Mouse (Mus musculus): ENCODE results near the gene Znrd1. TPM values are rescaled to one million over a fixed set of nuclear protein-coding genes. Genes with fewer than 3 reads are reported as not detected.

The Znrd1 gene
- polyA plus RNA-seq, 1 experiment from 2014 or later = 19.3 TPM

DNA sequence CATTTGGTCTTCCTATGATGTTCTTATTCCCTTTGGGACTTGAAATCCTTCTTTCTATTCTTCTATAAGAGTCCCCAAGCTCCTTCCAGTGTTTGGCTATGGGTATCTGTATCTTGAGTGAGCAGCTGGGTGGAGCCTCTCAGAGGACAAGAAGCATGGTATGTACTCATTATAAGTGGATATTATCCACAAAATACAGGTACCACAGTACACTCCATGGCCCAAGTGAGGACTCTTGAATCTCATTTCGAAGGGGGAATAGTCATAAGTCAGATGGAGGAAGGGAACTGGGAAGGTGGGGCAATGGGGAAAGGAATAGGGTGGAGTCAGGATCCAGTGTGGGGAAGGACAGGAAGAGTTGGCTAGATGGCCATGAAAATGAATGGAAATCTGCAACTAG is 5.3 kb downstream of the Znrd1 start:
- no peak overlapping the region for H3K4me2 ChIP-seq (ENCODE audit: low read depth, low read length)
- H3K4me1 ChIP-seq (ENCODE audit: insufficient read depth) = peaks cover 12% of the 10 kb centered on the region
- peaks cover 19% of the 10 kb centered on the region for H3K36me3 ChIP-seq (replicated peaks; ENCODE audit: insufficient read depth, low read length)
- no peak overlapping the region for H3K9ac ChIP-seq (replicated peaks)
- WGBS (ENCODE audit: insufficient replicate concordance) = 80% methylated on average over 1 of the region's 1 CpGs
- ATAC-seq = no peak
- DNase-seq = no peak
- no peaks in the 10 kb centered on the region for H3K27me3 ChIP-seq (ENCODE audit: insufficient read depth, low read length)
- H3K4me3 ChIP-seq (ENCODE audit: low read depth, low read length) = no peak overlapping the region
- no peaks in the 10 kb centered on the region for H3K9me3 ChIP-seq (ENCODE audit: low read length)
- H3K27ac ChIP-seq (ENCODE audit: low read depth) = no peak overlapping the region
- no peak for TF ChIP-seq EP300 (IDR thresholded peaks at IDR 0.05; ENCODE audit: low read depth)
- TF ChIP-seq CTCF (IDR thresholded peaks at IDR 0.05; ENCODE audit: low read depth) = no peak

- H3K9ac ChIP-seq (replicated peaks) = no peak overlapping the region
- H3K4me1 ChIP-seq (ENCODE audit: insufficient read depth) = peaks cover 9% of the 10 kb centered on the region
- H3K27me3 ChIP-seq (ENCODE audit: insufficient read depth, low read length) = no peaks in the 10 kb centered on the region
- no peak overlapping the region for H3K27ac ChIP-seq (ENCODE audit: low read depth)
- ATAC-seq (no peak), DNase-seq (no peak)
- no peak for TF ChIP-seq EP300 (IDR thresholded peaks at IDR 0.05; ENCODE audit: low read depth)
- TF ChIP-seq CTCF (IDR thresholded peaks at IDR 0.05; ENCODE audit: low read depth) = no peak
- H3K9me3 ChIP-seq (ENCODE audit: low read length) = no peaks in the 10 kb centered on the region
- 83% methylated on average over 2 of the region's 2 CpGs for WGBS (ENCODE audit: insufficient replicate concordance)
- no peak overlapping the region for H3K4me2 ChIP-seq (ENCODE audit: low read depth, low read length)
- no peak overlapping the region for H3K4me3 ChIP-seq (ENCODE audit: low read depth, low read length)
- H3K36me3 ChIP-seq (replicated peaks; ENCODE audit: insufficient read depth, low read length) = peaks cover 19% of the 10 kb centered on the region
These were observed 5.7 kb downstream of the Znrd1 start for GRCm38 (mm10) chr17:36952631-36953030.

DNA sequence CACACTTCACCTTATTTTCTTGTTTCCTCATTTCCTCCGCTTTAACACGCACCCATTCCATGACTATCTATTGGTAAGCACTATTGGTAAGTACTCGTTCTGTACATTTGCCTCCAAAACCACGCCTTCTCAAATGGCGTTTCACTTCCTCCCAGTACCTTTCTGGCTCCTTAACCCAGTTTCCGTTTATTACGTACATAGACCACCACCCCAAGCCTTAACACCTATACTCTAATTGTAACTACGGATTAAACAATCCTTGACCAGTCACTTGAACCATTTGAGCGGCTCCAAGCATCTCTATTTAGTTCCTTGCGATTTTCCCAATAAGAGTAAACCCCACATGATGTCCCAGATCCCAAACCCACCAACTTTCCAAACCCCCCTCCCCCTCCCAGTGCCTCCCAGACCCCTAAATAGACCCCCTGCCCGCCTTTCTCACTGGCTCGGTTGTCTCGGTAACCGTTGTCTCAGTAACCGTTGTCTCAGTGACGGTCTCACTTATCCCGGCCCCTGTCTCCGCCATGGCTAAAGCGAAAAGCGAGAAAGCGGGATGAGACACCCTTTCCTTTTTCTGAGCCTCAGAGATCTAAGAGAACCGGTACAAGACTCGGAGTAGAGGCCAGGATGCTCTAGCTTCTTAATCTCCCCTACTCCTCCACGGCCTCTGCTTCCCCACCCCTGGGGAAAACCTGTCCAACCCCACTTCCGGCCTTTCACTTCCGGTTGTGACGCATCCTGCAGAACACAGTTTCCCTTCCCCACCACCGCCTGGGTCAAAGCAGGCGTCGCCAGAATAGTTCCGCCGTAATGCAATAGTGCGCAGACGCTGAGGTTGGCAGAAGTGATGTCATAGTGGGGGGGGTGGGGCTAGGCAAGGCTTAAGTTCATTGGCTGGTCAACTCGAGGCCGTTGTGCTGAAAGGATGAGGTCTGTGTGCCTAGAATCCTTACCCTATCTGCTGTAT is 7.1 kb downstream of the Znrd1 start, which contains the start of gene Ppp1r11:
Ppp1r11 (minus strand) TSS at position 761 of the 967 bp plus-strand sequence.
- peaks cover 13% of the 10 kb centered on the region for H3K27me3 ChIP-seq (ENCODE audit: insufficient read depth, low read length)
- H3K4me1 ChIP-seq (ENCODE audit: insufficient read depth) = peaks cover 13% of the 10 kb centered on the region
- TF ChIP-seq EP300 (IDR thresholded peaks at IDR 0.05; ENCODE audit: low read depth) (peak; percentile 61), CTCF (IDR thresholded peaks at IDR 0.05; ENCODE audit: low read depth) (no peak)
- H3K27ac ChIP-seq (ENCODE audit: low read depth) = peak within 1 kb of the TSS; percentile 82
- peak within 1 kb of the TSS; percentile 83 for H3K4me2 ChIP-seq (ENCODE audit: low read depth, low read length)
- ATAC-seq (peak; percentile 99), DNase-seq (peak; percentile 95)
- WGBS (ENCODE audit: insufficient replicate concordance) = 1% methylated on average over 36 of the region's 36 CpGs
- peak within 1 kb of the TSS; percentile 81 for H3K4me3 ChIP-seq (ENCODE audit: low read depth, low read length)
- no peaks in the 10 kb centered on the region for H3K9me3 ChIP-seq (ENCODE audit: low read length)
- H3K9ac ChIP-seq (replicated peaks) = peak within 1 kb of the TSS; percentile 72
- peaks cover 16% of the 10 kb centered on the region for H3K36me3 ChIP-seq (replicated peaks; ENCODE audit: insufficient read depth, low read length)

- DNase-seq (no peak), ATAC-seq (no peak)
- Histone ChIP-seq H3K4me1 (ENCODE audit: insufficient read depth) (peaks cover 13% of the 10 kb centered on the region), H3K27ac (ENCODE audit: low read depth) (no peak overlapping the region), H3K9ac (replicated peaks) (no peak overlapping the region), H3K4me2 (ENCODE audit: low read depth, low read length) (no peak overlapping the region), H3K36me3 (replicated peaks; ENCODE audit: insufficient read depth, low read length) (peaks cover 12% of the 10 kb centered on the region), H3K9me3 (ENCODE audit: low read length) (no peaks in the 10 kb centered on the region), H3K27me3 (ENCODE audit: insufficient read depth, low read length) (peaks cover 31% of the 10 kb centered on the region), H3K4me3 (ENCODE audit: low read depth, low read length) (no peak overlapping the region)
- TF ChIP-seq EP300 (IDR thresholded peaks at IDR 0.05; ENCODE audit: low read depth) (no peak), CTCF (IDR thresholded peaks at IDR 0.05; ENCODE audit: low read depth) (no peak)
- 92% methylated on average over 8 of the region's 8 CpGs for WGBS (ENCODE audit: insufficient replicate concordance)
These were observed 9.1 kb downstream of the Znrd1 start for GRCm38 (mm10) chr17:36949265-36949664.

DNA sequence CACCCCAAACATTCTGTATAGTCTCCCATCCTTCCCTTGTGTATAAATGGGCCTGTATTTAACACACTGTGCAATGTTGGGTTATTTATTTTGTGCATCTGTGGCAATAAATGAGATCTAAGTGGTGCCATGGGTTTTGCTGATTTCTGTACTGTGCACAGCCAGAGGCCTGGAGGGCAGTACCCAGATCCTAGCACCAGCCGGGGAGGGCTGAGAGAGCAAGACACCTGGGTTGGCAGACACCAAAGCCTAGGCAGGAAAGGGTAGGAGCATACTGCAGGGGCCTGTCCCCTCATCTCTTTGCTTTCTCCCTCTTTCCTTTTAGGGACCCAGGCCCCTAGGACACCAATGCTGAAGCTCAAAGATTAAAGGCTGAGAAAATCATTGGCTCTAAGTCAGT is 10.1 kb downstream of the Znrd1 start:
- H3K27ac ChIP-seq (ENCODE audit: low read depth) = no peak overlapping the region
- H3K9ac ChIP-seq (replicated peaks) = no peak overlapping the region
- peaks cover 41% of the 10 kb centered on the region for H3K27me3 ChIP-seq (ENCODE audit: insufficient read depth, low read length)
- peaks cover 12% of the 10 kb centered on the region for H3K36me3 ChIP-seq (replicated peaks; ENCODE audit: insufficient read depth, low read length)
- peaks cover 13% of the 10 kb centered on the region for H3K4me1 ChIP-seq (ENCODE audit: insufficient read depth)
- no peaks in the 10 kb centered on the region for H3K9me3 ChIP-seq (ENCODE audit: low read length)
- WGBS (ENCODE audit: insufficient replicate concordance) = 94% methylated on average over 1 of the region's 1 CpGs
- no peak for TF ChIP-seq CTCF (IDR thresholded peaks at IDR 0.05; ENCODE audit: low read depth)
- TF ChIP-seq EP300 (IDR thresholded peaks at IDR 0.05; ENCODE audit: low read depth) = no peak
- ATAC-seq (no peak), DNase-seq (no peak)
- H3K4me2 ChIP-seq (ENCODE audit: low read depth, low read length) = no peak overlapping the region
- no peak overlapping the region for H3K4me3 ChIP-seq (ENCODE audit: low read depth, low read length)

DNA sequence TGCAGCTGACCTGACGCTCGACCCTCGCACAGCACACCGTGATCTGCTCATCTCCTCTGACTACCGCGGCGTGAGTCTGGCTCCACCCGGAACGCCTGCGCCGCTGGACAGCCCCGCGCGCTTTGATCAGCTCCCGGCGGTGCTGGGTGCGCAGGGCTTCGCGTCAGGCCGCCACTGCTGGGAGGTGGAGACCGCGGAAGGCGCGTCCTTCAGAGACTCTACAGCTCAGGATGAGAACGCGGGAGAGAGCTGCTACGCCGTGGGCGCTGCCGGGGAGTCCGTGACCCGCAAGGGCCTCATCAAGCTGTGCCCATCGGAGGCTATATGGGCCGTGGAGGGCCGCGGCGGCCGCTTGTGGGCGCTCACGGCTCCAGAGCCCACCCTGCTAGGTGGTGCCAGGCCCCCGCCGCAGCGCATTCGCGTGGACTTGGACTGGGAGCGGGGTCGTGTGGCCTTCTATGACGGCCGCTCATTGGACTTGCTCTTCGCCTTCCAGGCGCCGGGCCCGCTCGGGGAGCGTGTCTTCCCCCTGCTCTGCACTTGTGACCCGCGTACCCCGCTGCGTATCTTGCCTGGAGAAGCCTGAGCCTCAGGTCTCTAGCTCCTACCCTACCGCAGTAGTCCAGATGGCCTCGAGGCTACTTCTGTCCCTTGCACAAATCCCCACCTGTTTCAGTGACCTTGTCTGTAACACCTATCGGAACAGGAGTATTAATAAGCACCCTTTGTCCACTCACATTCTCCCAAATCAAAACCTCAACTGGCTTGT is 11.1 kb downstream of the Znrd1 start:
- Histone ChIP-seq H3K9me3 (ENCODE audit: low read length) (no peaks in the 10 kb centered on the region), H3K4me3 (ENCODE audit: low read depth, low read length) (peak overlapping the region; percentile 28), H3K4me2 (ENCODE audit: low read depth, low read length) (peak overlapping the region; percentile 66), H3K27me3 (ENCODE audit: insufficient read depth, low read length) (peaks cover 52% of the 10 kb centered on the region), H3K9ac (replicated peaks) (no peak overlapping the region), H3K36me3 (replicated peaks; ENCODE audit: insufficient read depth, low read length) (peaks cover 12% of the 10 kb centered on the region), H3K4me1 (ENCODE audit: insufficient read depth) (peaks cover 13% of the 10 kb centered on the region), H3K27ac (ENCODE audit: low read depth) (no peak overlapping the region)
- WGBS (ENCODE audit: insufficient replicate concordance) = 7% methylated on average over 60 of the region's 62 CpGs
- TF ChIP-seq CTCF (IDR thresholded peaks at IDR 0.05; ENCODE audit: low read depth) (peak; percentile 33), EP300 (IDR thresholded peaks at IDR 0.05; ENCODE audit: low read depth) (no peak)
- DNase-seq = peak; percentile 31
- no peak for ATAC-seq

Data from liver, postnatal 0 days (tissue).